Mouse (Mus musculus) heart, adult 8-10 months (tissue): Measurements from ENCODE around the gene Chrm1. TPM values are rescaled to one million over a fixed set of nuclear protein-coding genes. Genes with fewer than 3 reads are reported as not detected.

ENCODE experiments used
- DNase-seq: peaks from one replicate; pipeline ENCODE4 v3.0.0; 2022; ENCODE audit warnings: low spot score
- total RNA-seq, 4 experiments: library from RNA; stranded (reverse); gene quantifications; 2 replicates each; pipeline ENCODE4 v1.2.4; 2022

Chrm1 gene
- total RNA-seq = under 1 TPM in 2 of 4 experiments, not detected in 2; 0.09 TPM

DNA sequence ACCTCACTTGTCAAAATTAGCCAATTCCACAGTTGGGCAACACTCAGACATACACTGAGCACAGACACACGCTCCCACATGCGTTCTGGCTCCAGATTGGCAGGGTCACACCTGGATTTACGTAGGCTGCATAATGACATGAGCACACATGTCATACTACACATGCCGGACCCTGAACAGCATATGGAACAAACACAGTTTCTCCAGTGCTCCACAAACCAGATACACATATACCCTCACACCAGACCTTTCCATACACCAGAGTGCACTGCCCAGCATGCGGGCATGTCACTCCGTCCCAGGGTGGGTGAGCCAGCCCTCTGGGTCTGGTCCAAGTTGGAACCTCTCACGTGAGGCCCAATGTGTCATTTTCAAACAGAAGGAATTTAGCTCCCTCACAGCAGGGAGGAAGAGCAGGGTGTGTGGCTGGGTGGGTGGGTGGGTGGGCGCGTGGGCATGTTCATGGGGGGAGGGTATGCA is at the start of gene Chrm1:
Chrm1 (plus strand) TSS at position 430 of the 480 bp plus-strand sequence.
- no peak for DNase-seq

GRCm38 (mm10) chr19:8614343-8614742 is 49.2 kb upstream of the Chrm1 start:
- no peak for DNase-seq

DNA sequence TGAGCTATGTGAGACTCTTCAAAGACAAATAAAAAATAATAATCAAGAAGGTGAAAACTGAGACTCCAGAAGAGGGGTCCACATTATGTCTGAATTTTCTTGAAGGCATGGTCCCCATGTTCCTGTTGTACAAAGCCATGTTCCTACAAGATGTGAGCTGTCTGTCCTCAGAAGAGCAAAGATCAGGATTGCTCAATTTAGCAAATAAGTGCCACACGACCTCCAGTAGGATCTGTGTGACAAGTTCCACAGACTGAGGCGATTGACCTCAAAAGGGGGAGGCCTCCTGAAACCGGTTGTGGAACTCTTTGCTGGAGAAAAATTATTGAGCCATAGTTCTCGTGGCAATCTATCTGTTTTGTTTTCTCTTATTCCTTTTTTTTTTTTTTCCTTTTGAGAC is 47.3 kb upstream of the Chrm1 start:
- no peak for DNase-seq

DNA sequence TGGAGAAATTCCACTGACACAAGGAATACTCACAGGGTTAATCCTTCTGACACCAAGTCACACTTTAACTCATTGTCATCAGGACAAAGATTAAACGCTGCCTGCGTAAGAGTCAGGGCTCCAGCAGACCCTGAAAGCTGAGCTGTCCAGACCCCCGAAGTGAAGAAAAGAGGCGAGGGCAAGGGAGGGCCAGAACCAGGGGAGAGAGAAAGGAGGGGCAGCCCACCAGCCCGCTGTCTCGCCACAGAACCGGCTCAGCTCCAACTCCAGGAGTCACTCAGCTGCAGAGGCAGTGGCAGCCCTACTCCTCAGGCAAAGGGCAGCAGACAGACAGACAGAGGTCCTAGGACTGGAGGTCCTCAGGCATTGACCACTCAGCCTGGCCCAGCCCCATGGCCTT is 45.7 kb upstream of the Chrm1 start, which contains the start of gene Slc22a6:
Slc22a6 (plus strand) TSS at position 136 of the 400 bp plus-strand sequence.
- no peak for DNase-seq

GRCm38 (mm10) chr19:8621098-8621497 is 42.5 kb upstream of the Chrm1 start:
- DNase-seq = no peak

DNA sequence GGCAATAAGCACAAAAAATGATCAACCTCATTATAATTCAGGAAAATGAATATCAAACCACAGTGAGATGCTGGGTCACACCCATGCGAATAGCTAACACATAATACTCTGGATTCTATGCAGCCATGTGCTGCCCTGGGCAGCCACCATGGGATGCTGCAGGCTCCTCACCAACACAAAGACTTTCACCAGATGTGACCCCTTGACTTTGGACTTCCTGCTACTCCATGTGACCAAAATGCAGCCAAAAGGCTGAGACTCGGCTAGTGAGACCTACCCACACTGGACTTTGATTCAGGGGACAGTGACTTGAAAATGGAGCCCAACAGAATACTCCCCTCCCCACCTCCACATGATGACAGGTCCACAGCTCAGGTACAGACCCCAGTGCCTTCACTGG is 33.3 kb upstream of the Chrm1 start:
- peak; percentile 24 for DNase-seq

DNA sequence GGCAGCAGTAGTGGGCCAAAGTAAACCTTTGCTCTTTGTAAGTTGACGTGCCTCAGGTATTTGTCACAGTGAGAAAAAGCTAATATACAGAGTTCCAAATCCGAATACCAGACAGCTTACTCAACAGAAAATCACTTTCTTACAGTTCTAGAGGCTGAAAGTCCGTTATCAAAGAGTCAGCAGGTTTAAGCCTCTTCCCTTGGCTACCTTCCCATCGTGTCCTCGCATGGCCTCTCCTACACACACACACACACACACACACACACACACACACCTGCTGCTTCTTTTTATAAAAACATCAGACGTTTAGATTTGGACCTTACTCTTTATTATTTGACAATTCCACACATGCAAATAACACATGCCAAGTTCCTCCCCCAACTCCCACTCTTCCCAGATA is 32.8 kb upstream of the Chrm1 start:
- peak; percentile 3 for DNase-seq

GRCm38 (mm10) chr19:8632029-8632428 is 31.6 kb upstream of the Chrm1 start:
- no peak for DNase-seq

- DNase-seq = no peak
Measured at GRCm38 (mm10) chr19:8642086-8642485, 21.5 kb upstream of the Chrm1 start.

DNA sequence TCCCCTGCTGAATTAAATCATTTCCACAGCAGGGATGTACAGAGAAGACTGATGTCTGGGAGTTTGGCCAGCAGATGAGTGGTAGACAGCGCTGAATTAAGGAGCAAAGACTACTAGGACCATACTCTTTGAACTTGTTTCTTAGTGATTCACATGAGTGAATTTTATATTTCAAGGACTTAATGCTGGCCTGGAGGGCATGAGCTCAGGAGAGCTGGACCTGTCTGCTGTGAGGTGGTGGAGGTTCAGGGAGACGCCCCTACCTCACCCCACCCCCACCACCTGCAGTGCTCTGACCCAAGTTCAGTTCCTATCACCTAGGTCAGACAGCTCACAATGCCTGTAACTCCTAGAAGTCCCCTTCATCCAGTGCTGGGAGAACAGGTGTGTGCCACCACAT is 17.2 kb upstream of the Chrm1 start:
- no peak for DNase-seq

DNA sequence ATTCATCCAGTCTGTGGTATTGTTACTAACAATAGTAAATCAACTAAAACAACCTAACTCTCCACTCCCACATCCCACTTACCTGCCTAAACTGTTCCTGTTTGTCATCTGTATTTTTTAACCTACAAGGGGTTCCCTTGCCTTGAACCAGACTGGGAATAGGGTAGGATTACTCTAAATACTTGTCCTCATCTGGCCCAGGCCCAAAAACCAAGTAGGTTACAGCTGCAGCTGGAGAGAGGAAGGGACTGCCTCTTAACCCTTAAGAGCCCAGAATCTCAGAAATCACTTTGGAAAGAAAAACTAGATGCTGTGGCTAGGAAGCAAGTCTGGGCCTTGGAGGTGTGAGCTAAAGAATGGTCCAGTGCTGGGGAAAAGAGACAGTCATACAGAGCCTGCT is 7.8 kb upstream of the Chrm1 start:
- DNase-seq = no peak

GRCm38 (mm10) chr19:8656341-8656740 is 7.2 kb upstream of the Chrm1 start:
- DNase-seq = peak; percentile 48

GRCm38 (mm10) chr19:8661821-8662307 is 1.7 kb upstream of the Chrm1 start:
- DNase-seq = no peak

- no peak for DNase-seq
Measured at GRCm38 (mm10) chr19:8662337-8662736, 1.3 kb upstream of the Chrm1 start.

DNA sequence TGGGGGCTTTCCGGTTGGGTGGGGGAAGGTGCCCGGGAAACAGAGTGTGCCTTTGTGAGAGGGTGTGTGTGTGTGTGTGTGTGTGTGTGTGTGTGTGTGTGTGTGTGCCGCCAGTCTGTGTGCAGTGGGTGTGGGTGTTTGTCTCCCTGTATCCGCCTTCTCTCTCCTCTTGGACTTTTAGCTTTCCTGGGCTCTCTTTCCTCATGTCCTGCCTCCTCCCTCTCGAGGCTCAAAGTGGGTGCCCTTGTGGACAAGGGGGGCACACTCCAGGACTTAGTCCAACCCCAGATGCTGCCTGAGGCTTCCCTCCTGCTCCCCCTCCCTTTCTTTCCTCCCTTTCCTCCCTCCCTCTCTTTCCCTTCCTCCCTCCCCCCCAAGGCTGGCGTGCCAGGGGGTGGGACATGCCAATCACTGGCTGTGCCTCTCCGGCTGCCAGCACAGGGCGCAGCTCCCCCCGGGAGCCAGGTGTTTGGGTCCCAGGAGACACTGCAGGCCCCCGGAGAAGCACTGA is 377 bp downstream of the Chrm1 start:
- DNase-seq = no peak

GRCm38 (mm10) chr19:8664859-8665258 is 1.3 kb downstream of the Chrm1 start:
- DNase-seq = no peak

DNA sequence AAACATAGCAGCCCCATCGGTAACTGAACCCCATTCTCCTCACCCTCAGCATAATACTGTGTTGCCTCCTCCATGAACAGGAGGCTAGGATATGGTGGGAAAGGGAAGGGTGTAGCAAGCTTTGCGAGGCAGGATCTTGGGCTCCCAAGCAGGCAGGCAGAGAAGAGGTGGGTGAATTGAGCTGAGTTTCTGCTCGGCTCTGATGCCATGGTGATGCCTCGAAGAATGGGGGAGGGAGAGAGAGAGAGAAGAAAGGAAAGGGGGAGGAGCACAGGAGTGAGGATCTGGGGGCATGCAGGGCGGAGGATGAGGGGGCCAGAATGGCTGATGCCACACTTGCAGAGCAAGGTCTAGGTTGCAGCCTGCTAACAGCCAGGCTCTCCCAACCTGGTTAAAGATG is 2.2 kb downstream of the Chrm1 start:
- no peak for DNase-seq

GRCm38 (mm10) chr19:8672859-8673258 is 9.3 kb downstream of the Chrm1 start:
- DNase-seq = no peak

GRCm38 (mm10) chr19:8673336-8674063 is 9.9 kb downstream of the Chrm1 start:
- DNase-seq = no peak

DNA sequence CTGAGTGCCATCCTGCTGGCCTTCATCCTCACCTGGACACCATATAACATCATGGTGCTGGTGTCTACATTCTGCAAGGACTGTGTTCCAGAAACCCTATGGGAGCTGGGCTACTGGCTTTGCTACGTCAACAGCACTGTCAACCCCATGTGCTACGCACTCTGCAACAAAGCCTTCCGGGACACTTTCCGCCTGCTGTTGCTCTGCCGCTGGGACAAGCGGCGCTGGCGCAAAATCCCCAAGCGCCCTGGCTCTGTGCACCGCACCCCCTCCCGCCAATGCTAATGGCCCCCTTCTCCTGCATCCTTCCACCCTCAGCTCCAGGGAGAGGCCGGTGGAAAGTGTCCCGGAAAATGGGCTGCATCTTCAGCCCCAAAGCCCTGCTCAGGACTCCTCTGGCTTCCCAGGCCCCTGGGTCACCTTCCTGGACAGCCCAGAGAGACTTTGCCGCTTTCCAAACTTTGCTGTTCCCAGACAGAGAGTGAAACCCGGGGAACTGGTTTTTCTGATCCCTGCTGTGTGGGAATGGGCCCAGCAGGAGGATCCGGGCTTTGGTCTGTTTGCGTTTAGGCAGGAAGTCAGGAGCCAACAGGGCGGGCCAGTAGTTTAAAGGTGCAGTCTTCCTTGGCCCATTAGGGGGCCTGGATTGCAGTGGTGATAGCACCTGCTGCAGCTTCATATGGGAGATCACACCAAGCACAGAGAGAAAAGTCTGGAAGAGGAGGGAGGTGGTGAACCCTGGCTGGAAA is 15.6 kb downstream of the Chrm1 start:
- no peak for DNase-seq

- DNase-seq = no peak
Measured at GRCm38 (mm10) chr19:8681633-8682362, 18.2 kb downstream of the Chrm1 start.

GRCm38 (mm10) chr19:8682996-8683395 is 19.4 kb downstream of the Chrm1 start:
- peak; percentile 78 for DNase-seq
